Mouse (Mus musculus) limb, embryonic 11.5 days (tissue): ENCODE results near the gene Mn1. TPM values are rescaled to one million over a fixed set of nuclear protein-coding genes. Genes with fewer than 3 reads are reported as not detected.

Experiments
- ATAC-seq: fragments of 200-750 bp; cut with Nextera tagmentation; 2 replicates; pipeline ENCODE4 v1.8.0; 2017; ENCODE audit warnings: low read depth; ENCODE audit not compliant: insufficient number of reproducible peaks, low FRiP score, low TSS enrichment
- DNase-seq: peaks from one replicate; pipeline ENCODE4 v3.0.0-alpha.2; 2015; ENCODE audit warnings: low spot score
- H3K27ac ChIP-seq: fragments of 300-500 bp; sonication (generic); replicated peaks from 2 replicates; pipeline ENCODE4 v1.5.1; 2014; ENCODE audit warnings: low read depth, mild to moderate bottlenecking, low read length
- H3K27me3 ChIP-seq: fragments of 300-500 bp; sonication (generic); 2 replicates; pipeline ENCODE4 v1.6.1; 2014; ENCODE audit warnings: mild to moderate bottlenecking, low read length, mixed read lengths; ENCODE audit not compliant: control insufficient read depth, insufficient read depth
- H3K36me3 ChIP-seq: fragments of 300-500 bp; sonication (generic); 2 replicates; pipeline ENCODE4 v1.6.1; 2014; ENCODE audit warnings: mild to moderate bottlenecking, low read length, moderate library complexity, mixed read lengths; ENCODE audit not compliant: control insufficient read depth, insufficient read depth
- H3K4me1 ChIP-seq: fragments of 300-500 bp; sonication (generic); 2 replicates; pipeline ENCODE4 v1.6.1; 2014; ENCODE audit warnings: low read length, mixed read lengths; ENCODE audit not compliant: control insufficient read depth, insufficient read depth
- H3K4me2 ChIP-seq: fragments of 300-500 bp; sonication (generic); 2 replicates; pipeline ENCODE4 v1.6.1; 2014; ENCODE audit warnings: low read depth, mild to moderate bottlenecking, moderate library complexity; ENCODE audit not compliant: severe bottlenecking
- H3K4me3 ChIP-seq: fragments of 300-500 bp; sonication (generic); 2 replicates; pipeline ENCODE4 v1.5.1; 2014; ENCODE audit warnings: low read depth, low read length
- H3K9ac ChIP-seq: fragments of 300-500 bp; sonication (generic); 2 replicates; pipeline ENCODE4 v1.6.1; 2014; ENCODE audit warnings: mild to moderate bottlenecking, low read length
- H3K9me3 ChIP-seq: fragments of 300-500 bp; sonication (generic); 2 replicates; pipeline ENCODE4 v1.6.1; 2016; ENCODE audit warnings: low read length; ENCODE audit not compliant: control insufficient read depth
- WGBS: fragments of 180-500 bp; shearing (Covaris S2); extraction: QIAGEN DNeasy Blood & Tissue Kit; methylation state at CpG from one replicate; pipeline ENCODE4 v1.1.7; 2014; 5-methylcytosine and 5-hydroxymethylcytosine counted together
- polyA plus RNA-seq: library from polyadenylated mRNA; unstranded; fragments of >200 nt; fragmentation: Nextera tagmentation; extraction: Ambion mirVana; gene quantifications from 2 replicates; pipeline ENCODE4 v1.2.1, GENCODE M21; 2014

The Mn1 gene
- polyA plus RNA-seq, 1 experiment from 2014 or later: 12.4 TPM

- 73% methylated on average over 11 of the region's 11 CpGs for WGBS
- Histone ChIP-seq H3K36me3 (peaks cover 2% of the 10 kb centered on the region; the same call in 1 of the 2 replicates), H3K4me2 (no peak overlapping the region), H3K4me3 (no peak overlapping the region), H3K4me1 (peaks cover 20% of the 10 kb centered on the region), H3K27ac (no peak overlapping the region), H3K9me3 (no peaks in the 10 kb centered on the region), H3K27me3 (0 out of 2 replicates have a peak, but pooled peaks cover 2% of the 10 kb centered on the region), H3K9ac (no peak overlapping the region)
- DNase-seq (no peak), ATAC-seq (no peak)
These were observed 14.0 kb downstream of the Mn1 start for GRCm38 (mm10) chr5:111431007-111431730.

- Histone ChIP-seq H3K4me3 (no peak overlapping the region), H3K27ac (no peak overlapping the region), H3K36me3 (no peaks in the 10 kb centered on the region), H3K9ac (no peak overlapping the region; the same call in 1 of the 2 replicates), H3K9me3 (no peaks in the 10 kb centered on the region), H3K4me1 (peaks cover 20% of the 10 kb centered on the region), H3K27me3 (0 out of 2 replicates have a peak, but pooled peaks cover 2% of the 10 kb centered on the region), H3K4me2 (no peak overlapping the region)
- DNase-seq (no peak), ATAC-seq (no peak)
- 48% methylated on average over 5 of the region's 5 CpGs for WGBS
These were observed 15.7 kb downstream of the Mn1 start for GRCm38 (mm10) chr5:111432842-111433241.

GRCm38 (mm10) chr5:111434342-111434842 lies 17.2 kb downstream of the Mn1 start:
- peak overlapping the region; percentile 42; the same call in 1 of the 2 replicates for H3K27ac ChIP-seq

GRCm38 (mm10) chr5:111436260-111436659 lies 19.1 kb downstream of the Mn1 start:
- Histone ChIP-seq H3K9ac (no peak overlapping the region), H3K4me2 (no peak overlapping the region), H3K4me3 (no peak overlapping the region), H3K36me3 (no peaks in the 10 kb centered on the region), H3K4me1 (peaks cover 17% of the 10 kb centered on the region), H3K27me3 (no peaks in the 10 kb centered on the region), H3K27ac (no peak overlapping the region), H3K9me3 (no peaks in the 10 kb centered on the region)
- DNase-seq: no peak
- WGBS: 87% methylated on average over 7 of the region's 7 CpGs
- no peak for ATAC-seq

More at GRCm38 (mm10) chr5:111434342-111434842, 17.2 kb downstream of the Mn1 start:
- ATAC-seq (peak; percentile 59), DNase-seq (peak; percentile 30)
- H3K9me3 ChIP-seq: no peaks in the 10 kb centered on the region
- peaks cover 20% of the 10 kb centered on the region for H3K4me1 ChIP-seq
- H3K36me3 ChIP-seq: no peaks in the 10 kb centered on the region
- H3K27me3 ChIP-seq: 0 out of 2 replicates have a peak, but pooled peaks cover 2% of the 10 kb centered on the region
- H3K4me2 ChIP-seq: no peak overlapping the region
- no peak overlapping the region for H3K9ac ChIP-seq
- WGBS: 31% methylated on average over 16 of the region's 16 CpGs
- H3K4me3 ChIP-seq: no peak overlapping the region

- Histone ChIP-seq H3K27ac (no peak overlapping the region), H3K4me3 (no peak overlapping the region), H3K9me3 (no peaks in the 10 kb centered on the region), H3K4me1 (peaks cover 14% of the 10 kb centered on the region), H3K36me3 (no peaks in the 10 kb centered on the region), H3K9ac (no peak overlapping the region), H3K4me2 (no peak overlapping the region), H3K27me3 (no peaks in the 10 kb centered on the region)
- 57% methylated on average over 7 of the region's 7 CpGs for WGBS
- no peak for ATAC-seq
- no peak for DNase-seq
These were observed 20.0 kb downstream of the Mn1 start for GRCm38 (mm10) chr5:111437205-111437604.

GRCm38 (mm10) chr5:111438336-111438735 lies 21.2 kb downstream of the Mn1 start:
- H3K9me3 ChIP-seq: no peaks in the 10 kb centered on the region

GRCm38 (mm10) chr5:111438821-111439220 lies 21.7 kb downstream of the Mn1 start:
- H3K36me3 ChIP-seq: no peaks in the 10 kb centered on the region
- H3K27me3 ChIP-seq: no peaks in the 10 kb centered on the region
- H3K9me3 ChIP-seq: no peaks in the 10 kb centered on the region
- H3K4me3 ChIP-seq: no peak overlapping the region
- H3K27ac ChIP-seq: no peak overlapping the region
- no peak overlapping the region for H3K9ac ChIP-seq
- WGBS: 88% methylated on average over 8 of the region's 8 CpGs
- ATAC-seq (no peak), DNase-seq (no peak)
- peaks cover 10% of the 10 kb centered on the region for H3K4me1 ChIP-seq
- no peak overlapping the region for H3K4me2 ChIP-seq

More at GRCm38 (mm10) chr5:111438336-111438735, 21.2 kb downstream of the Mn1 start:
- DNase-seq (no peak), ATAC-seq (no peak)
- WGBS: 76% methylated on average over 3 of the region's 3 CpGs
- Histone ChIP-seq H3K27me3 (no peaks in the 10 kb centered on the region), H3K4me1 (peaks cover 12% of the 10 kb centered on the region), H3K4me3 (no peak overlapping the region), H3K27ac (no peak overlapping the region), H3K9ac (no peak overlapping the region), H3K36me3 (no peaks in the 10 kb centered on the region), H3K4me2 (no peak overlapping the region)

GRCm38 (mm10) chr5:111440264-111440663 lies 23.1 kb downstream of the Mn1 start:
- H3K27ac ChIP-seq: no peak overlapping the region
- no peak overlapping the region for H3K4me2 ChIP-seq
- DNase-seq (no peak), ATAC-seq (no peak)
- no peak overlapping the region for H3K4me3 ChIP-seq
- WGBS: 95% methylated on average over 4 of the region's 4 CpGs
- H3K4me1 ChIP-seq: no peaks in the 10 kb centered on the region
- H3K36me3 ChIP-seq: no peaks in the 10 kb centered on the region
- H3K27me3 ChIP-seq: no peaks in the 10 kb centered on the region
- H3K9me3 ChIP-seq: no peaks in the 10 kb centered on the region
- no peak overlapping the region for H3K9ac ChIP-seq
